Mouse (Mus musculus): ENCODE data around the gene Tmem94. TPM values are rescaled to one million over a fixed set of nuclear protein-coding genes. Genes with fewer than 3 reads are reported as not detected.
"Not testable (repeated sequence)": the region's sequence is repeated elsewhere in the genome, so short reads cannot be mapped to it uniquely, and the experiment has no call there.

The Tmem94 gene
- polyA plus RNA-seq, 1 experiment from 2014 or later, result 28.7 TPM

GRCm38 (mm10) chr11:115747351-115747750 is 17.9 kb upstream of the Tmem94 start:
- ATAC-seq (ENCODE audit: insufficient number of reproducible peaks, insufficient read depth, low FRiP score, low read depth), result no peak
- Histone ChIP-seq H3K27ac (replicated peaks in 1 of 2; ENCODE audit: control insufficient read depth in 1 of 2, insufficient read depth in 1 of 2, low read depth in 2 of 2, low read length in 2 of 2) (no peak overlapping the region), H3K4me2 (ENCODE audit: low read length) (peak overlapping the region; percentile 56), H3K9ac (ENCODE audit: low read length) (peak overlapping the region; percentile 56), H3K9me3 (ENCODE audit: control insufficient read depth, low read length) (no peaks in the 10 kb centered on the region), H3K27me3 (ENCODE audit: control insufficient read depth, insufficient read depth, low read length) (no peaks in the 10 kb centered on the region), H3K4me3 (ENCODE audit: control insufficient read depth in 1 of 2, insufficient read depth in 1 of 2, low read depth in 1 of 2, low read length in 2 of 2) (peak overlapping the region; percentile 17 to 23; a peak in 3 of 4 replicates), H3K4me1 (ENCODE audit: control insufficient read depth in 2 of 2, insufficient read depth in 2 of 2, low read length in 2 of 2) (peaks cover 2 to 8% of the 10 kb centered on the region in 2 experiments; a peak in 3 of 4 replicates), H3K36me3 (ENCODE audit: control insufficient read depth, insufficient read depth, low read length) (no peaks in the 10 kb centered on the region)
- 6% methylated on average over 10 of the region's 15 CpGs for WGBS

GRCm38 (mm10) chr11:115749834-115750233 is 15.4 kb upstream of the Tmem94 start:
- 82% methylated on average over 5 of the region's 5 CpGs for WGBS
- H3K27me3 ChIP-seq (ENCODE audit: control insufficient read depth, insufficient read depth, low read length), result no peaks in the 10 kb centered on the region
- no peak overlapping the region for H3K9ac ChIP-seq (ENCODE audit: low read length)
- H3K4me3 ChIP-seq (ENCODE audit: control insufficient read depth in 1 of 2, insufficient read depth in 1 of 2, low read depth in 1 of 2, low read length in 2 of 2), result no peak overlapping the region
- no peak overlapping the region for H3K27ac ChIP-seq (replicated peaks in 1 of 2; ENCODE audit: control insufficient read depth in 1 of 2, insufficient read depth in 1 of 2, low read depth in 2 of 2, low read length in 2 of 2)
- H3K4me1 ChIP-seq (ENCODE audit: control insufficient read depth in 2 of 2, insufficient read depth in 2 of 2, low read length in 2 of 2), result peaks cover 2 to 8% of the 10 kb centered on the region in 2 experiments; a peak in 3 of 4 replicates
- no peak overlapping the region for H3K4me2 ChIP-seq (ENCODE audit: low read length)
- no peaks in the 10 kb centered on the region for H3K9me3 ChIP-seq (ENCODE audit: control insufficient read depth, low read length)
- H3K36me3 ChIP-seq (ENCODE audit: control insufficient read depth, insufficient read depth, low read length), result no peaks in the 10 kb centered on the region
- ATAC-seq (ENCODE audit: insufficient number of reproducible peaks, insufficient read depth, low FRiP score, low read depth), result no peak

GRCm38 (mm10) chr11:115751725-115752124 is 13.5 kb upstream of the Tmem94 start:
- ATAC-seq (ENCODE audit: insufficient number of reproducible peaks, insufficient read depth, low FRiP score, low read depth), result no peak
- WGBS, result 53% methylated on average over 2 of the region's 2 CpGs

GRCm38 (mm10) chr11:115752653-115753052 is 12.6 kb upstream of the Tmem94 start:
- H3K4me1 ChIP-seq (ENCODE audit: control insufficient read depth in 2 of 2, insufficient read depth in 2 of 2, low read length in 2 of 2), result no peaks in the 10 kb centered on the region
- no peak for ATAC-seq (ENCODE audit: insufficient number of reproducible peaks, insufficient read depth, low FRiP score, low read depth)
- no peak overlapping the region for H3K4me2 ChIP-seq (ENCODE audit: low read length)
- WGBS, result 72% methylated on average over 7 of the region's 7 CpGs
- no peak overlapping the region for H3K4me3 ChIP-seq (ENCODE audit: control insufficient read depth in 1 of 2, insufficient read depth in 1 of 2, low read depth in 1 of 2, low read length in 2 of 2)
- no peaks in the 10 kb centered on the region for H3K36me3 ChIP-seq (ENCODE audit: control insufficient read depth, insufficient read depth, low read length)
- H3K27ac ChIP-seq (replicated peaks in 1 of 2; ENCODE audit: control insufficient read depth in 1 of 2, insufficient read depth in 1 of 2, low read depth in 2 of 2, low read length in 2 of 2), result no peak overlapping the region
- no peaks in the 10 kb centered on the region for H3K9me3 ChIP-seq (ENCODE audit: control insufficient read depth, low read length)
- H3K9ac ChIP-seq (ENCODE audit: low read length), result no peak overlapping the region
- H3K27me3 ChIP-seq (ENCODE audit: control insufficient read depth, insufficient read depth, low read length), result no peaks in the 10 kb centered on the region

More at GRCm38 (mm10) chr11:115751725-115752124, 13.5 kb upstream of the Tmem94 start:
- Histone ChIP-seq H3K4me2 (ENCODE audit: low read length) (no peak overlapping the region), H3K27ac (replicated peaks in 1 of 2; ENCODE audit: control insufficient read depth in 1 of 2, insufficient read depth in 1 of 2, low read depth in 2 of 2, low read length in 2 of 2) (no peak overlapping the region), H3K27me3 (ENCODE audit: control insufficient read depth, insufficient read depth, low read length) (no peaks in the 10 kb centered on the region), H3K9ac (ENCODE audit: low read length) (no peak overlapping the region), H3K4me3 (ENCODE audit: control insufficient read depth in 1 of 2, insufficient read depth in 1 of 2, low read depth in 1 of 2, low read length in 2 of 2) (no peak overlapping the region), H3K9me3 (ENCODE audit: control insufficient read depth, low read length) (no peaks in the 10 kb centered on the region), H3K4me1 (ENCODE audit: control insufficient read depth in 2 of 2, insufficient read depth in 2 of 2, low read length in 2 of 2) (peaks cover 2 to 6% of the 10 kb centered on the region in 2 experiments; a peak in 3 of 4 replicates), H3K36me3 (ENCODE audit: control insufficient read depth, insufficient read depth, low read length) (no peaks in the 10 kb centered on the region)

- ATAC-seq (ENCODE audit: insufficient number of reproducible peaks, insufficient read depth, low FRiP score, low read depth), result no peak
Observed at GRCm38 (mm10) chr11:115753485-115753884, 11.7 kb upstream of the Tmem94 start.

GRCm38 (mm10) chr11:115762176-115762575 is 3.1 kb upstream of the Tmem94 start:
- H3K36me3 ChIP-seq (ENCODE audit: control insufficient read depth, insufficient read depth, low read length); ATAC-seq (ENCODE audit: insufficient number of reproducible peaks, insufficient read depth, low FRiP score, low read depth); H3K4me1 ChIP-seq (ENCODE audit: control insufficient read depth in 2 of 2, insufficient read depth in 2 of 2, low read length in 2 of 2); H3K9ac ChIP-seq (ENCODE audit: low read length); H3K27me3 ChIP-seq (ENCODE audit: control insufficient read depth, insufficient read depth, low read length); H3K4me3 ChIP-seq (ENCODE audit: control insufficient read depth in 1 of 2, insufficient read depth in 1 of 2, low read depth in 1 of 2, low read length in 2 of 2); H3K4me2 ChIP-seq (ENCODE audit: low read length); H3K9me3 ChIP-seq (ENCODE audit: control insufficient read depth, low read length); H3K27ac ChIP-seq (replicated peaks in 1 of 2; ENCODE audit: control insufficient read depth in 1 of 2, insufficient read depth in 1 of 2, low read depth in 2 of 2, low read length in 2 of 2): not testable (repeated sequence)
- WGBS, result 94% methylated on average over 7 of the region's 7 CpGs

More at GRCm38 (mm10) chr11:115753485-115753884, 11.7 kb upstream of the Tmem94 start:
- Histone ChIP-seq H3K9me3 (ENCODE audit: control insufficient read depth, low read length) (no peaks in the 10 kb centered on the region), H3K27ac (replicated peaks in 1 of 2; ENCODE audit: control insufficient read depth in 1 of 2, insufficient read depth in 1 of 2, low read depth in 2 of 2, low read length in 2 of 2) (no peak overlapping the region), H3K4me2 (ENCODE audit: low read length) (no peak overlapping the region), H3K9ac (ENCODE audit: low read length) (no peak overlapping the region), H3K36me3 (ENCODE audit: control insufficient read depth, insufficient read depth, low read length) (no peaks in the 10 kb centered on the region), H3K27me3 (ENCODE audit: control insufficient read depth, insufficient read depth, low read length) (no peaks in the 10 kb centered on the region), H3K4me3 (ENCODE audit: control insufficient read depth in 1 of 2, insufficient read depth in 1 of 2, low read depth in 1 of 2, low read length in 2 of 2) (no peak overlapping the region), H3K4me1 (ENCODE audit: control insufficient read depth in 2 of 2, insufficient read depth in 2 of 2, low read length in 2 of 2) (no peaks in the 10 kb centered on the region)
- WGBS, result 62% methylated on average over 4 of the region's 4 CpGs

- Histone ChIP-seq H3K9me3 (ENCODE audit: control insufficient read depth, low read length) (no peaks in the 10 kb centered on the region), H3K27ac (replicated peaks in 1 of 2; ENCODE audit: control insufficient read depth in 1 of 2, insufficient read depth in 1 of 2, low read depth in 2 of 2, low read length in 2 of 2) (peak overlapping the region in 1 of 2 experiments; percentile 62; a peak in 1 of 4 replicates), H3K27me3 (ENCODE audit: control insufficient read depth, insufficient read depth, low read length) (no peaks in the 10 kb centered on the region), H3K4me3 (ENCODE audit: control insufficient read depth in 1 of 2, insufficient read depth in 1 of 2, low read depth in 1 of 2, low read length in 2 of 2) (peak overlapping the region; percentile 37 to 82), H3K36me3 (ENCODE audit: control insufficient read depth, insufficient read depth, low read length) (no peaks in the 10 kb centered on the region), H3K4me1 (ENCODE audit: control insufficient read depth in 2 of 2, insufficient read depth in 2 of 2, low read length in 2 of 2) (peaks cover 19 to 22% of the 10 kb centered on the region in 2 experiments), H3K4me2 (ENCODE audit: low read length) (peak overlapping the region; percentile 71), H3K9ac (ENCODE audit: low read length) (peak overlapping the region; percentile 69)
- ATAC-seq (ENCODE audit: insufficient number of reproducible peaks, insufficient read depth, low FRiP score, low read depth), result no peak
- WGBS, result 32% methylated on average over 2 of the region's 2 CpGs
Observed at GRCm38 (mm10) chr11:115764698-115765097, 535 bp upstream of the Tmem94 start.

- no peaks in the 10 kb centered on the region for H3K27me3 ChIP-seq (ENCODE audit: control insufficient read depth, insufficient read depth, low read length)
- peak overlapping the region; percentile 86 for H3K4me2 ChIP-seq (ENCODE audit: low read length)
- H3K9me3 ChIP-seq (ENCODE audit: control insufficient read depth, low read length), result no peaks in the 10 kb centered on the region
- H3K4me1 ChIP-seq (ENCODE audit: control insufficient read depth in 2 of 2, insufficient read depth in 2 of 2, low read length in 2 of 2), result peaks cover 26 to 31% of the 10 kb centered on the region in 2 experiments
- H3K9ac ChIP-seq (ENCODE audit: low read length), result peak overlapping the region; percentile 99
- H3K4me3 ChIP-seq (ENCODE audit: control insufficient read depth in 1 of 2, insufficient read depth in 1 of 2, low read depth in 1 of 2, low read length in 2 of 2), result peak overlapping the region; percentile 82 to 84
- ATAC-seq (ENCODE audit: insufficient number of reproducible peaks, insufficient read depth, low FRiP score, low read depth), result peak; percentile 31
- WGBS, result under 1% methylated on average over 34 of the region's 34 CpGs
- H3K27ac ChIP-seq (replicated peaks in 1 of 2; ENCODE audit: control insufficient read depth in 1 of 2, insufficient read depth in 1 of 2, low read depth in 2 of 2, low read length in 2 of 2), result peak overlapping the region; percentile 94 to 99
- no peaks in the 10 kb centered on the region for H3K36me3 ChIP-seq (ENCODE audit: control insufficient read depth, insufficient read depth, low read length)
Observed at GRCm38 (mm10) chr11:115765607-115766141, 441 bp downstream of the Tmem94 start.
